Mouse (Mus musculus): ENCODE data around the gene Ccdc33. TPM values are rescaled to one million over a fixed set of nuclear protein-coding genes. Genes with fewer than 3 reads are reported as not detected.

Gene Ccdc33
- total RNA-seq, 4 experiments from 2014 or later, result 0.87 to 2.0 (median 1.3) TPM

GRCm38 (mm10) chr9:58049861-58050260 lies 68.8 kb downstream of the Ccdc33 start:
- no peak for DNase-seq (ENCODE audit: low spot score in 2 of 2)

- DNase-seq (ENCODE audit: low spot score in 2 of 2), result no peak
Measured at GRCm38 (mm10) chr9:58049186-58049585, 69.4 kb downstream of the Ccdc33 start.

- DNase-seq (ENCODE audit: low spot score in 2 of 2), result no peak
Measured at GRCm38 (mm10) chr9:58048621-58049020, 70.0 kb downstream of the Ccdc33 start.

- DNase-seq (ENCODE audit: low spot score in 2 of 2), result no peak
Measured at GRCm38 (mm10) chr9:58047061-58047460, 71.6 kb downstream of the Ccdc33 start.

- no peak for DNase-seq (ENCODE audit: low spot score in 2 of 2)
Measured at GRCm38 (mm10) chr9:58045646-58046045, 73.0 kb downstream of the Ccdc33 start.

GRCm38 (mm10) chr9:58044828-58045227 lies 73.8 kb downstream of the Ccdc33 start:
- no peak for DNase-seq (ENCODE audit: low spot score in 2 of 2)

GRCm38 (mm10) chr9:58043496-58044017 lies 75.1 kb downstream of the Ccdc33 start:
- DNase-seq (ENCODE audit: low spot score in 2 of 2), result no peak

- DNase-seq (ENCODE audit: low spot score in 2 of 2), result no peak
Measured at GRCm38 (mm10) chr9:58042391-58042790, 76.2 kb downstream of the Ccdc33 start.

GRCm38 (mm10) chr9:58040977-58041376 lies 77.6 kb downstream of the Ccdc33 start:
- no peak for DNase-seq (ENCODE audit: low spot score in 2 of 2)

- DNase-seq (ENCODE audit: low spot score in 2 of 2), result peak; percentile 59 to 78
Measured at GRCm38 (mm10) chr9:58038500-58039168, 80.0 kb downstream of the Ccdc33 start.

GRCm38 (mm10) chr9:58036961-58037360 lies 81.7 kb downstream of the Ccdc33 start:
- no peak for DNase-seq (ENCODE audit: low spot score in 2 of 2)

GRCm38 (mm10) chr9:58035951-58036698 lies 82.5 kb downstream of the Ccdc33 start:
- DNase-seq (ENCODE audit: low spot score in 2 of 2), result no peak

- DNase-seq (ENCODE audit: low spot score in 2 of 2), result peak; percentile 73
Measured at GRCm38 (mm10) chr9:58035519-58035918, 83.1 kb downstream of the Ccdc33 start.

- DNase-seq (ENCODE audit: low spot score in 2 of 2), result no peak
Measured at GRCm38 (mm10) chr9:58031895-58032294, 86.7 kb downstream of the Ccdc33 start.

GRCm38 (mm10) chr9:58029635-58030034 lies 89.0 kb downstream of the Ccdc33 start:
- DNase-seq (ENCODE audit: low spot score in 2 of 2), result no peak

GRCm38 (mm10) chr9:58028841-58029240 lies 89.8 kb downstream of the Ccdc33 start:
- DNase-seq (ENCODE audit: low spot score in 2 of 2), result no peak

- no peak for DNase-seq (ENCODE audit: low spot score in 2 of 2)
Measured at GRCm38 (mm10) chr9:58027426-58028180, 91.0 kb downstream of the Ccdc33 start.

- no peak for DNase-seq (ENCODE audit: low spot score in 2 of 2)
Measured at GRCm38 (mm10) chr9:58025995-58026394, 92.6 kb downstream of the Ccdc33 start.

- no peak for DNase-seq (ENCODE audit: low spot score in 2 of 2)
Measured at GRCm38 (mm10) chr9:58018385-58018784, 100.2 kb downstream of the Ccdc33 start.

GRCm38 (mm10) chr9:58016962-58017361 lies 101.7 kb downstream of the Ccdc33 start:
- DNase-seq (ENCODE audit: low spot score in 2 of 2), result no peak

GRCm38 (mm10) chr9:58015856-58016255 lies 102.8 kb downstream of the Ccdc33 start:
- DNase-seq (ENCODE audit: low spot score in 2 of 2), result no peak
